Mouse (Mus musculus) neural tube, embryonic 11.5 days (tissue): ENCODE measurements around the gene Zdhhc5. TPM values are rescaled to one million over a fixed set of nuclear protein-coding genes. Genes with fewer than 3 reads are reported as not detected.
A peak's percentile ranks its signal among the peaks of the same experiment; 100 is the strongest.

Experiments
- ATAC-seq: fragments of 200-750 bp; cut with Nextera tagmentation; 2 replicates; pipeline ENCODE4 v1.8.0; 2017; ENCODE audit warnings: moderate number of reproducible peaks, mild to moderate bottlenecking, moderate TSS enrichment, moderate library complexity; ENCODE audit not compliant: insufficient read depth, low FRiP score, low TSS enrichment
- DNase-seq: peaks from one replicate; pipeline ENCODE4 v3.0.0-alpha.2; 2015; ENCODE audit warnings: low spot score
- H3K27ac ChIP-seq: fragments of 300-500 bp; sonication (generic); 2 replicates; pipeline ENCODE4 v1.5.1; 2014; ENCODE audit warnings: low read depth, mild to moderate bottlenecking, low read length
- H3K27me3 ChIP-seq: fragments of 300-500 bp; sonication (generic); 2 replicates; pipeline ENCODE4 v1.6.1; 2014; ENCODE audit warnings: mild to moderate bottlenecking, low read length, mixed read lengths; ENCODE audit not compliant: control insufficient read depth, insufficient read depth
- H3K36me3 ChIP-seq: fragments of 300-500 bp; sonication (generic); 2 replicates; pipeline ENCODE4 v1.6.1; 2014; ENCODE audit warnings: mild to moderate bottlenecking, low read length, moderate library complexity, mixed read lengths; ENCODE audit not compliant: control insufficient read depth, insufficient read depth
- H3K4me1 ChIP-seq: fragments of 300-500 bp; sonication (generic); 2 replicates; pipeline ENCODE4 v1.6.1; 2014; ENCODE audit warnings: low read length, mixed read lengths; ENCODE audit not compliant: control insufficient read depth, insufficient read depth
- H3K4me2 ChIP-seq: fragments of 300-500 bp; sonication (generic); 2 replicates; pipeline ENCODE4 v1.6.1; 2014; ENCODE audit warnings: low read depth, mild to moderate bottlenecking, moderate library complexity
- H3K4me3 ChIP-seq: fragments of 300-500 bp; sonication (generic); 2 replicates; pipeline ENCODE4 v1.5.1; 2014; ENCODE audit warnings: low read depth, low read length
- H3K9ac ChIP-seq: fragments of 300-500 bp; sonication (generic); 2 replicates; pipeline ENCODE4 v1.6.1; 2014; ENCODE audit warnings: mild to moderate bottlenecking, low read length
- H3K9me3 ChIP-seq: fragments of 300-500 bp; sonication (generic); 2 replicates; pipeline ENCODE4 v1.6.1; 2016; ENCODE audit warnings: low read length; ENCODE audit not compliant: control insufficient read depth
- WGBS: fragments of 180-500 bp; shearing (Covaris S2); extraction: QIAGEN DNeasy Blood & Tissue Kit; methylation state at CpG from one replicate; pipeline ENCODE4 v1.1.7; 2014; 5-methylcytosine and 5-hydroxymethylcytosine counted together
- polyA plus RNA-seq: library from polyadenylated mRNA; unstranded; fragments of >200 nt; fragmentation: Nextera tagmentation; extraction: Ambion mirVana; gene quantifications from 2 replicates; pipeline ENCODE4 v1.2.1, GENCODE M21; 2014

The Zdhhc5 gene
- polyA plus RNA-seq, 1 experiment from 2014 or later, result 27.6 TPM

- H3K4me1 ChIP-seq, result no peaks in the 10 kb centered on the region
- no peaks in the 10 kb centered on the region for H3K27me3 ChIP-seq
- no peak overlapping the region for H3K4me3 ChIP-seq
- ATAC-seq (no peak), DNase-seq (no peak)
- H3K36me3 ChIP-seq, result no peaks in the 10 kb centered on the region
- no peak overlapping the region for H3K27ac ChIP-seq
- H3K9ac ChIP-seq, result no peak overlapping the region
- WGBS, result 73% methylated on average over 1 of the region's 1 CpGs
- H3K4me2 ChIP-seq, result no peak overlapping the region
- no peaks in the 10 kb centered on the region for H3K9me3 ChIP-seq
Measured at GRCm38 (mm10) chr2:84655864-84656263, 59.1 kb downstream of the Zdhhc5 start.

DNA sequence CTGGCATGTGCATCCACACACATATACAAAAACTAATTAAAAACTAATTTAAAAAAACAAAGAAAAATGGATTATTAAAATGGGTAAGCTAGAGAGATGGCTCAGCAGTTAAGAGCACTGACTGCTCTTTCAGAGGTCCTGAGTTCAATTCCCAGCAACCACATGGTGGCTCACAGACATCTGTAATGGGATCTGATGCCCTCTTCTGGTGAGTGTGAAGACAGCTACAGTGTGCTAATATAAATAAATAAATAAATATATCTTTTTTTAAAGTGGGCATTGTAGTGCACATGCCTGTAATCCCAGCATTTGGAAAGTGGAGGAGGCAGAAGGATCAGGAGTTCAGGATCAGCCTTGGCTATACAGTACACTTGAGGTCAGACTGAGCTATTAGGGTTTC, 61.6 kb downstream of the Zdhhc5 start:
- H3K4me2 ChIP-seq, result no peak overlapping the region
- no peaks in the 10 kb centered on the region for H3K9me3 ChIP-seq
- H3K36me3 ChIP-seq, result no peaks in the 10 kb centered on the region
- H3K4me3 ChIP-seq, result no peak overlapping the region
- 0 out of 2 replicates have a peak, but pooled peaks cover 2% of the 10 kb centered on the region for H3K4me1 ChIP-seq
- DNase-seq (no peak), ATAC-seq (no peak)
- no peak overlapping the region for H3K9ac ChIP-seq
- H3K27me3 ChIP-seq, result no peaks in the 10 kb centered on the region
- no peak overlapping the region for H3K27ac ChIP-seq

DNA sequence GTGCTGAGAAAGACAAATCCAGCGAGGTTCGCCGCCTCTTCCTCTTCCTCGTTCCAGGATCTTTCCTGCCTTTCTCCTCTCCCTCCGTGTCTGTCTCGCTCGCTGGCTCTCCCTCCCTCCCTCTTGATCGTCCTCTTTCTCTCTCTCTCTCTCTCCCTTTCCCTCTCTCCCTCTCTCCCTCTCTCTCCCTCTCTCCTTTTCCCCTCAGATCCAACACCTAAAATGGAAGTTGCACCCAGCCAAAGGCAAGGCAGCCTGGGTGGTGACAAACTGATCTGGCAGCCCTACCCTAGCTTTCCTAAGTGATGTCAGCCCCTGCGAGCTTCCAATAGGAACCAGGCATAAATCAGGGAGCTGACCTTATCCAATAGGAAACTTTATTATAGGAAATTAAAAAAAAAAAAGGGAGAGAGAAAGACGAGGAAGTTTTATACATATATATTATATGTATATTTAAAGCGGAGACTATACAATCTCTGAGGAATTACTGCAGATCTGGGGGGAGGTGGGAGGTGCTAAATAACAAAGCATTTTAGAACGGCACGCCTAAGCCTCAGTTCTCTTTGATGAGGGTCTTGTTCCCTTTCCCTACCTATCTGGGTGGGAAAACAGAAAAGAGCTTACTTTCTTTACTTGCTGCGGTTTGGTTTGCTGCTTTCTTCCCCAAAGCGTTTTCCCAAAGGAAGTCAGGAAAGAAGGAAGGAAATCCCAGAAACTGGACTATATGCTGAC, 64.3 kb downstream of the Zdhhc5 start, which contains the start of gene Ctnnd1:
Gene Ctnnd1, minus strand, starts transcription at position 302 of the 732 bp plus-strand sequence.
- under 1% methylated on average over 15 of the region's 15 CpGs for WGBS
- ATAC-seq, result peak; percentile 96
- Histone ChIP-seq H3K27me3 (no peaks in the 10 kb centered on the region), H3K9ac (peak within 1 kb of the TSS; percentile 83), H3K27ac (peak within 1 kb of the TSS; percentile 90), H3K4me1 (0 out of 2 replicates have a peak, but pooled peaks cover 3% of the 10 kb centered on the region), H3K4me3 (peak within 1 kb of the TSS; percentile 70), H3K4me2 (peak within 1 kb of the TSS; percentile 68), H3K9me3 (no peaks in the 10 kb centered on the region), H3K36me3 (no peaks in the 10 kb centered on the region)
- peak; percentile 85 for DNase-seq

GRCm38 (mm10) chr2:84649674-84650073, 65.3 kb downstream of the Zdhhc5 start:
- Histone ChIP-seq H3K27me3 (no peaks in the 10 kb centered on the region), H3K27ac (no peak overlapping the region), H3K4me2 (peak overlapping the region; percentile 68), H3K9me3 (no peaks in the 10 kb centered on the region), H3K9ac (peak overlapping the region; percentile 83), H3K36me3 (no peaks in the 10 kb centered on the region), H3K4me3 (peak overlapping the region; percentile 70), H3K4me1 (0 out of 2 replicates have a peak, but pooled peaks cover 3% of the 10 kb centered on the region)
- ATAC-seq (no peak), DNase-seq (peak; percentile 21)
- WGBS, result under 1% methylated on average over 10 of the region's 10 CpGs

- whole genome bisulfite sequencing, result 44% methylated on average over 6 of the region's 6 CpGs
- no peaks in the 10 kb centered on the region for H3K27me3 ChIP-seq
Measured at GRCm38 (mm10) chr2:84648369-84648768, 66.6 kb downstream of the Zdhhc5 start.

DNA sequence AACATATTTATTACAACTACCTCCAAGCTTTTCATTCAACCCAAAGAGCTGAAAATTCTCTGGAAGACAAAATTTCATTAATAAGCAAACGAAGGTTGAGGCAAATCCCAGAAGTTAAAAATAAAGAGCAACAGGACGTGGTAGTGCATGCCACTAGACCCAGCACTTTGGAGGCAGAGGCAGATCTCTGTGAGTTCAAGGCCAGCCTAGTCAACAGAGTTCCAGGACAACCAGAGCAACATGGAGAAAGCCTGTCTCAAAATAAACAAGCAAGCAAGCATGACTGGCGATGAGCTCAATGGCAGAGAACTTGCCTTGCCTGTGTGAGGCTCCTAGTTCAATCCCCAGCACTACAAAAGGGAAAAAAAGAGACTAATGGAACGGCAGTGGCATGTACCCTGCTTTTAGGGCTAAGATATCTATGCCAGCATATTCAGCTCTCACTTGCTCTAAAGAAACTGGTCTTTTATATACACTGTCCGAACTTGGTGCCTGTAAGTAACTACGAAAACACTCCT, 67.9 kb downstream of the Zdhhc5 start:
- no peak for DNase-seq
- Histone ChIP-seq H3K4me3 (0 out of 2 replicates have a peak overlapping the region, but pooled peaks have one; percentile 70), H3K27ac (no peak overlapping the region), H3K4me1 (0 out of 2 replicates have a peak, but pooled peaks cover 3% of the 10 kb centered on the region), H3K9me3 (no peaks in the 10 kb centered on the region), H3K9ac (no peak overlapping the region), H3K4me2 (peak overlapping the region; percentile 68), H3K36me3 (no peaks in the 10 kb centered on the region), H3K27me3 (no peaks in the 10 kb centered on the region)
- ATAC-seq, result no peak
- 97% methylated on average over 6 of the region's 6 CpGs for whole genome bisulfite sequencing

More at GRCm38 (mm10) chr2:84648369-84648768, 66.6 kb downstream of the Zdhhc5 start:
- Histone ChIP-seq H3K36me3 (no peaks in the 10 kb centered on the region), H3K4me3 (peak overlapping the region; percentile 70), H3K4me2 (peak overlapping the region; percentile 68), H3K9ac (peak overlapping the region; percentile 47), H3K4me1 (0 out of 2 replicates have a peak, but pooled peaks cover 3% of the 10 kb centered on the region), H3K9me3 (no peaks in the 10 kb centered on the region), H3K27ac (no peak overlapping the region)
- ATAC-seq (no peak), DNase-seq (no peak)

DNA sequence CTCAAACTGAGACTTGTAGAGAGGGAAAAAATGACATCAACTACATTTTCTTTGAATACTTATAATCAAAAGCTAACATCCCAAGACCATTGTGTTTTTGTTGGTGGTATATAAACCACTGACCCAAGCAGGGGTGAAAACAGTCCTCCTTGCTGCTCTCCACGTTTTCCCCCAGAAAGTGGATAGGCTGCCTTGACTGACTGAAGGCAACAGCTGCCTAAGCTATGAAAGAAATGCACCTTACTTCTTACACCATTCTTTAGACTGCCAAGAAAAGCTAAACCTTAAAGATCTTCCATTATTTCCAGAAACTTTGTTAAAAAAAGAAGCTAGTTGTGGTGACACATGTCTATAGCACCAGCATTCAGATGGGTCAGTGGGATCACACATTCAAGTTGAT, 68.8 kb downstream of the Zdhhc5 start:
- no peak for ATAC-seq
- 74% methylated on average over 1 of the region's 1 CpGs for WGBS
- 0 out of 2 replicates have a peak, but pooled peaks cover 3% of the 10 kb centered on the region for H3K4me1 ChIP-seq
- no peaks in the 10 kb centered on the region for H3K9me3 ChIP-seq
- DNase-seq, result no peak
- no peaks in the 10 kb centered on the region for H3K27me3 ChIP-seq
- no peak overlapping the region for H3K4me2 ChIP-seq
- no peaks in the 10 kb centered on the region for H3K36me3 ChIP-seq
- H3K9ac ChIP-seq, result no peak overlapping the region
- H3K27ac ChIP-seq, result no peak overlapping the region
- no peak overlapping the region for H3K4me3 ChIP-seq

DNA sequence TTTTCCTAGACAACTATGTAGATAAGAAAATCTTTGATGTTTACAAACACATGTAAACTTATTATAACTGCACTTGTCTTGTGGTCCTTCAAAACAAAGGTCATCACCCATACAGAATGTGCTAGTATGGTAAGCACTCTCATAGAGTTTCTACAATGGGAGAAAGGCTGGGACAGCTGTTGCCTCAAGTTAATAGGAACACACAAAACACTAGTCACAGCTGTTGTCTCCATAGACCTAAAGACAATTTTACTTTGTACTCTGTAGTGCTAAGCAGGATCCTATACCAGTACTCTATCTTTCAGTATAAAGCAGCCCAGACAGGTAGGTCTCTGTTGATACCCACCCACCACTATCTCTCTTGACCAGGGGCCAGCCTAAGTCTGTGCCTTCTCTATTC, 74.1 kb downstream of the Zdhhc5 start:
- no peaks in the 10 kb centered on the region for H3K9me3 ChIP-seq
- H3K4me1 ChIP-seq, result peaks cover 17% of the 10 kb centered on the region
- H3K27me3 ChIP-seq, result no peaks in the 10 kb centered on the region
- H3K4me3 ChIP-seq, result no peak overlapping the region
- no peak overlapping the region for H3K27ac ChIP-seq
- no peak overlapping the region for H3K9ac ChIP-seq
- H3K36me3 ChIP-seq, result no peaks in the 10 kb centered on the region
- no peak for DNase-seq
- no peak for ATAC-seq
- H3K4me2 ChIP-seq, result no peak overlapping the region
